ENCODE assay signal across 8 mouse cellular contexts in genomic region chr12:7990804-7991203, GRCm38 (mm10). TPM values are rescaled to one million over a fixed set of nuclear protein-coding genes. Genes with fewer than 3 reads are reported as not detected.
DNase-seq lines count a peak whose midpoint lies in the region; ATAC-seq and TF ChIP-seq lines count a peak whose summit lies in the region.

No protein-coding gene starts in this region.

- no peak overlapping the region for H3K9ac ChIP-seq in intestine, embryonic 16.5 days (ENCODE audit: low read depth, low read length)

- peak; percentile 46 for DNase-seq in kidney, adult 2 months
- DNase-seq in kidney, adult 11 months = no peak
- DNase-seq in ZHBTc4 (ENCODE audit: low read depth, low spot score) = peak; percentile 80
- DNase-seq in embryo, embryonic 11.5 days (ENCODE audit: low read depth, low spot score) = peak; percentile 58
- DNase-seq in thymus, postnatal 4 days = peak; percentile 59

- H3K4me3 ChIP-seq in kidney, adult 2 months (ENCODE audit: insufficient read depth, low read depth, low read length) = no peak overlapping the region
- H3K4me3 ChIP-seq in C2C12 (ENCODE audit: insufficient read depth, poor library complexity, severe bottlenecking) = no peak overlapping the region
- no peak overlapping the region for H3K4me3 ChIP-seq in intestine, embryonic 16.5 days (ENCODE audit: low read length)

- H3K4me1 ChIP-seq in kidney, adult 2 months (ENCODE audit: control insufficient read depth, insufficient read depth, low read length) = no peaks in the 10 kb centered on the region
- no peaks in the 10 kb centered on the region for H3K4me1 ChIP-seq in intestine, embryonic 16.5 days (ENCODE audit: control insufficient read depth, insufficient read depth, low read length)

- no peaks in the 10 kb centered on the region for H3K79me2 ChIP-seq in C2C12 (ENCODE audit: control insufficient read depth, insufficient read depth)

- H3K36me3 ChIP-seq in kidney, adult 2 months (ENCODE audit: control insufficient read depth, insufficient read depth, low read length) = no peaks in the 10 kb centered on the region
- H3K36me3 ChIP-seq in C2C12 (ENCODE audit: control insufficient read depth, insufficient read depth) = no peaks in the 10 kb centered on the region
- H3K36me3 ChIP-seq in intestine, embryonic 16.5 days (ENCODE audit: control insufficient read depth, insufficient read depth, low read length) = no peaks in the 10 kb centered on the region

- H3K9me3 ChIP-seq in intestine, embryonic 16.5 days (ENCODE audit: control insufficient read depth, low read length) = no peaks in the 10 kb centered on the region

- TF ChIP-seq POLR2A in kidney, adult 2 months (IDR thresholded peaks at IDR 0.05; ENCODE audit: low read depth, low read length) = no peak

- TF ChIP-seq CTCF in kidney, adult 2 months (conservative IDR thresholded peaks at IDR 0.05; ENCODE audit: insufficient read depth, insufficient read length, low read depth, low read length) = peak; percentile 24; the same call in 1 of the 2 replicates
- peak; percentile 36 for TF ChIP-seq CTCF in C2C12 (IDR thresholded peaks at IDR 0.05; ENCODE audit: control insufficient read depth, insufficient read depth, insufficient read length)

- no peak overlapping the region for H3K27ac ChIP-seq in kidney, adult 2 months (ENCODE audit: insufficient read depth, low read depth, low read length)
- no peak overlapping the region for H3K27ac ChIP-seq in intestine, embryonic 16.5 days (ENCODE audit: low read length)

- H3K4me2 ChIP-seq in intestine, embryonic 16.5 days (ENCODE audit: low read depth, low read length) = no peak overlapping the region

- H3ac ChIP-seq in C2C12 (ENCODE audit: control insufficient read depth, insufficient read length, low read depth) = no peak overlapping the region

- ATAC-seq in intestine, embryonic 16.5 days = peak; percentile 71
- peak; percentile 71 for ATAC-seq in megakaryocyte-erythroid progenitor cell, adult 5-6 weeks (replicated peaks; ENCODE audit: low FRiP score, low TSS enrichment, poor library complexity, severe bottlenecking)

- H3K27me3 ChIP-seq in kidney, adult 2 months (replicated peaks; ENCODE audit: control insufficient read depth, insufficient read depth, low read length) = no peaks in the 10 kb centered on the region
- no peaks in the 10 kb centered on the region for H3K27me3 ChIP-seq in C2C12 (ENCODE audit: control insufficient read depth, insufficient read depth, insufficient read length)
- H3K27me3 ChIP-seq in intestine, embryonic 16.5 days (replicated peaks; ENCODE audit: control insufficient read depth, insufficient read depth, low read length) = no peaks in the 10 kb centered on the region

- no peaks in the 10 kb centered on the region for H3K79me3 ChIP-seq in C2C12 (ENCODE audit: low read depth)

- 6% methylated on average over 3 of the region's 3 CpGs for WGBS in kidney, adult 2 months
- 7% methylated on average over 3 of the region's 3 CpGs for WGBS in intestine, embryonic 16.5 days

TF ChIP-seq in C2C12, 6 proteins besides CTCF, POLR2A, EP300 and RAD21:
- no peak for TF ChIP-seq CEBPB (IDR thresholded peaks at IDR 0.05; ENCODE audit: low read depth)
- TF ChIP-seq MYOG (IDR thresholded peaks at IDR 0.05; ENCODE audit: control insufficient read depth, extremely low read depth, insufficient read length) = no peak
- no peak for TF ChIP-seq FOSL1 (IDR thresholded peaks at IDR 0.05; ENCODE audit: insufficient read depth, low read length, poor library complexity, severe bottlenecking)
- no peak for TF ChIP-seq USF1 (IDR thresholded peaks at IDR 0.05; ENCODE audit: low read depth)

RNA-seq across cellular contexts. Expression of gene Apob, which starts 13.4 kb away (rescaled TPM):
- polyA plus RNA-seq in kidney, adult 2 months (2012; rRNA removed) = 26.0 and 27.3 TPM in 2 replicates
- 0.07 TPM for polyA plus RNA-seq in C2C12 (2012; fragmentation: generic; extraction: Trizol)
- polyA plus RNA-seq in intestine, embryonic 16.5 days (2015; fragmentation: Nextera tagmentation; extraction: Ambion mirVana) = 61.3 and 94.9 TPM in 2 replicates
- not detected in 2 replicates for total RNA-seq in megakaryocyte-erythroid progenitor cell, adult 5-6 weeks (2014; fragmentation: Nextera tagmentation)
- 0.04 TPM in 1 of 2 replicates, not detected in the other for total RNA-seq in megakaryocyte-erythroid progenitor cell, adult 5-6 weeks (2017)

Comparison
In these comparisons a context has a peak if more than half of its experiments do, and no peak if none do; other contexts are left out.
1. RNA of gene Apob, which starts 13.4 kb away (polyA plus RNA-seq): 61.3 to 94.9 TPM in intestine, embryonic 16.5 days and 26.0 to 27.3 TPM in kidney, adult 2 months; 0.07 TPM in C2C12 (single experiment); every median in the first group is over 10 times any median in the second.